Mouse (Mus musculus) small intestine, adult 2 months (tissue): ENCODE data around the gene Ssh2. TPM values are rescaled to one million over a fixed set of nuclear protein-coding genes. Genes with fewer than 3 reads are reported as not detected.

Experiments
- H3K27ac ChIP-seq: fragments of 200-500 bp; 2 replicates; pipeline ENCODE4 v1.5.1; 2012; ENCODE audit warnings: low read depth, low read length, control low read depth, inconsistent platforms; ENCODE audit not compliant: insufficient read depth
- H3K27me3 ChIP-seq: fragments of 200-500 bp; 2 replicates; pipeline ENCODE4 v1.6.1; 2012; ENCODE audit warnings: mild to moderate bottlenecking, moderate library complexity, low read length, inconsistent platforms; ENCODE audit not compliant: control insufficient read depth, insufficient read depth
- H3K36me3 ChIP-seq: fragments of 200-500 bp; 2 replicates; pipeline ENCODE4 v1.6.1; 2012; ENCODE audit warnings: mild to moderate bottlenecking, low read length, control low read depth, inconsistent platforms; ENCODE audit not compliant: control insufficient read depth, insufficient read depth
- H3K4me1 ChIP-seq: fragments of 200-500 bp; 2 replicates; pipeline ENCODE4 v1.6.1; 2012; ENCODE audit warnings: low read length, inconsistent platforms, mixed read lengths; ENCODE audit not compliant: control insufficient read depth, insufficient read depth, insufficient read length
- H3K4me3 ChIP-seq: fragments of 200-500 bp; 2 replicates; pipeline ENCODE4 v1.5.1; 2012; ENCODE audit warnings: low read depth, mild to moderate bottlenecking, control low read depth, inconsistent platforms, low read length, moderate library complexity
- CTCF ChIP-seq: fragments of 200-500 bp; IDR thresholded peaks from 2 replicates; pipeline ENCODE4 v1.5.1; 2012; ENCODE audit warnings: low read depth, mild to moderate bottlenecking, control low read depth, inconsistent platforms, low read length, moderate library complexity, mixed read lengths; ENCODE audit not compliant: insufficient replicate concordance, insufficient read length; ENCODE audit errors: extremely low read depth
- POLR2A ChIP-seq: fragments of 200-500 bp; IDR thresholded peaks from 2 replicates; pipeline ENCODE4 v1.6.1; 2012; ENCODE audit warnings: low read depth, mild to moderate bottlenecking, control low read depth, inconsistent platforms, low read length, moderate library complexity
- WGBS: fragments of 180-500 bp; shearing (Covaris S2); methylation state at CpG from one replicate; pipeline ENCODE4 v1.1.7; 2018; 5-methylcytosine and 5-hydroxymethylcytosine counted together
- polyA plus RNA-seq: library from polyadenylated mRNA; depleted of rRNA; stranded (reverse); fragments of >200 nt; gene quantifications from 2 replicates; pipeline ENCODE4 v1.2.3, GENCODE M21; 2012

The Ssh2 gene
- polyA plus RNA-seq, 1 experiment, result 5.3 TPM

GRCm38 (mm10) chr11:77196181-77197143 is 19.6 kb upstream of the Ssh2 start:
- no peak for TF ChIP-seq CTCF
- no peak for TF ChIP-seq POLR2A
- WGBS, result 10% methylated on average over 4 of the region's 4 CpGs
- peak overlapping the region; percentile 95 for H3K27ac ChIP-seq

GRCm38 (mm10) chr11:77199636-77200035 is 16.5 kb upstream of the Ssh2 start:
- H3K4me3 ChIP-seq, result no peak overlapping the region
- peak overlapping the region; percentile 90 for H3K27ac ChIP-seq
- 11% methylated on average over 4 of the region's 4 CpGs for WGBS
- no peaks in the 10 kb centered on the region for H3K27me3 ChIP-seq
- H3K36me3 ChIP-seq, result no peaks in the 10 kb centered on the region
- no peak for TF ChIP-seq CTCF
- no peak for TF ChIP-seq POLR2A
- H3K4me1 ChIP-seq, result peaks cover 15% of the 10 kb centered on the region

More at GRCm38 (mm10) chr11:77196181-77197143, 19.6 kb upstream of the Ssh2 start:
- Histone ChIP-seq H3K36me3 (no peaks in the 10 kb centered on the region), H3K4me3 (no peak overlapping the region), H3K27me3 (no peaks in the 10 kb centered on the region), H3K4me1 (peaks cover 17% of the 10 kb centered on the region)

- WGBS, result 29% methylated on average over 1 of the region's 1 CpGs
- H3K36me3 ChIP-seq, result no peaks in the 10 kb centered on the region
- no peak overlapping the region for H3K4me3 ChIP-seq
- H3K27me3 ChIP-seq, result no peaks in the 10 kb centered on the region
- peak overlapping the region; percentile 66 for H3K27ac ChIP-seq
- TF ChIP-seq CTCF (no peak), POLR2A (no peak)
- H3K4me1 ChIP-seq, result peaks cover 12% of the 10 kb centered on the region
Measured at GRCm38 (mm10) chr11:77200703-77201102, 15.4 kb upstream of the Ssh2 start.

- H3K36me3 ChIP-seq, result no peaks in the 10 kb centered on the region
- H3K4me3 ChIP-seq, result no peak overlapping the region
- peaks cover 7% of the 10 kb centered on the region; the same call in 1 of the 2 replicates for H3K4me1 ChIP-seq
- WGBS, result 43% methylated on average over 1 of the region's 1 CpGs
- no peak overlapping the region for H3K27ac ChIP-seq
- TF ChIP-seq POLR2A (no peak), CTCF (no peak)
- H3K27me3 ChIP-seq, result no peaks in the 10 kb centered on the region
Measured at GRCm38 (mm10) chr11:77214142-77214692, 1.9 kb upstream of the Ssh2 start.

- no peaks in the 10 kb centered on the region for H3K36me3 ChIP-seq
- peak overlapping the region; percentile 81 for H3K27ac ChIP-seq
- no peak for TF ChIP-seq POLR2A
- TF ChIP-seq CTCF, result peak; percentile 49; the same call in 1 of the 2 replicates
- H3K4me1 ChIP-seq, result peaks cover 7% of the 10 kb centered on the region; the same call in 1 of the 2 replicates
- no peak overlapping the region for H3K4me3 ChIP-seq
- no peaks in the 10 kb centered on the region for H3K27me3 ChIP-seq
- 2% methylated on average over 1 of the region's 1 CpGs for WGBS
Measured at GRCm38 (mm10) chr11:77214755-77215154, 1.3 kb upstream of the Ssh2 start.

- Histone ChIP-seq H3K36me3 (no peaks in the 10 kb centered on the region), H3K4me3 (peak overlapping the region; percentile 77), H3K27ac (peak overlapping the region; percentile 81), H3K27me3 (no peaks in the 10 kb centered on the region), H3K4me1 (peaks cover 7% of the 10 kb centered on the region; the same call in 1 of the 2 replicates)
- peak; percentile 16; the same call in 1 of the 2 replicates for TF ChIP-seq CTCF
- no peak for TF ChIP-seq POLR2A
- 1% methylated on average over 11 of the region's 11 CpGs for WGBS
Measured at GRCm38 (mm10) chr11:77215483-77215882, 604 bp upstream of the Ssh2 start.

GRCm38 (mm10) chr11:77216761-77217130 is 659 bp downstream of the Ssh2 start:
- H3K27ac ChIP-seq, result peak overlapping the region; percentile 61; the same call in 1 of the 2 replicates
- 2% methylated on average over 11 of the region's 11 CpGs for WGBS
- TF ChIP-seq POLR2A (0 out of 2 replicates have a peak, but pooled peaks have one; percentile 6), CTCF (no peak)

More at GRCm38 (mm10) chr11:77216761-77217130, 659 bp downstream of the Ssh2 start:
- H3K4me1 ChIP-seq, result peaks cover 7% of the 10 kb centered on the region; the same call in 1 of the 2 replicates
- H3K4me3 ChIP-seq, result peak overlapping the region; percentile 77
- no peaks in the 10 kb centered on the region for H3K36me3 ChIP-seq
- H3K27me3 ChIP-seq, result no peaks in the 10 kb centered on the region
